Mouse (Mus musculus) layer of hippocampus, adult 8-10 months (tissue): ENCODE results near the gene Opcml. TPM values are rescaled to one million over a fixed set of nuclear protein-coding genes. Genes with fewer than 3 reads are reported as not detected.

Experiments
- DNase-seq, 2 experiments: peaks; one replicate each; pipeline ENCODE4 v3.0.0; 2022; ENCODE audit warnings: low spot score in 2 of 2
- total RNA-seq, 4 experiments: library from RNA; stranded (reverse); gene quantifications; 2 replicates each; pipeline ENCODE4 v1.2.4; 2022

Gene Opcml
- total RNA-seq, 4 experiments from 2014 or later = 229 to 268 (median 247) TPM

GRCm38 (mm10) chr9:27830519-27830918 is 39.9 kb downstream of the Opcml start:
- no peak for DNase-seq

- DNase-seq = no peak
Observed at GRCm38 (mm10) chr9:27842806-27843205, 52.2 kb downstream of the Opcml start.

GRCm38 (mm10) chr9:27871624-27872023 is 81.0 kb downstream of the Opcml start:
- DNase-seq = no peak

- DNase-seq = no peak
Observed at GRCm38 (mm10) chr9:27889636-27890035, 99.1 kb downstream of the Opcml start.

GRCm38 (mm10) chr9:27917250-27917649 is 126.7 kb downstream of the Opcml start:
- DNase-seq = no peak

GRCm38 (mm10) chr9:27923495-27923894 is 132.9 kb downstream of the Opcml start:
- DNase-seq = no peak

GRCm38 (mm10) chr9:27923945-27924825 is 133.6 kb downstream of the Opcml start:
- peak in 1 of 2 experiments; percentile 23 for DNase-seq

- no peak for DNase-seq
Observed at GRCm38 (mm10) chr9:27925650-27926049, 135.1 kb downstream of the Opcml start.

GRCm38 (mm10) chr9:27937253-27937652 is 146.7 kb downstream of the Opcml start:
- no peak for DNase-seq

GRCm38 (mm10) chr9:27937660-27938059 is 147.1 kb downstream of the Opcml start:
- DNase-seq = no peak

- no peak for DNase-seq
Observed at GRCm38 (mm10) chr9:27945323-27946010, 154.9 kb downstream of the Opcml start.

GRCm38 (mm10) chr9:27951110-27951509 is 160.5 kb downstream of the Opcml start:
- DNase-seq = no peak

GRCm38 (mm10) chr9:27961682-27962081 is 171.1 kb downstream of the Opcml start:
- no peak for DNase-seq

- no peak for DNase-seq
Observed at GRCm38 (mm10) chr9:27963385-27963784, 172.8 kb downstream of the Opcml start.

- DNase-seq = no peak
Observed at GRCm38 (mm10) chr9:27964902-27965550, 174.5 kb downstream of the Opcml start.

GRCm38 (mm10) chr9:27968266-27968665 is 177.7 kb downstream of the Opcml start:
- no peak for DNase-seq

GRCm38 (mm10) chr9:27972293-27972692 is 181.7 kb downstream of the Opcml start:
- no peak for DNase-seq

GRCm38 (mm10) chr9:27982576-27982975 is 192.0 kb downstream of the Opcml start:
- no peak for DNase-seq

GRCm38 (mm10) chr9:27986604-27987588 is 196.3 kb downstream of the Opcml start:
- DNase-seq = no peak

GRCm38 (mm10) chr9:27991611-27992010 is 201.0 kb downstream of the Opcml start:
- no peak for DNase-seq

- no peak for DNase-seq
Observed at GRCm38 (mm10) chr9:27996536-27996935, 206.0 kb downstream of the Opcml start.
